Mouse (Mus musculus) kidney, postnatal 4 days (tissue): ENCODE data around the gene Drap1.
A peak's percentile ranks its signal among the peaks of the same experiment; 100 is the strongest.

Source experiments
- DNase-seq, 2 experiments: peaks; one replicate each; pipeline ENCODE4 v3.0.0; 2021; ENCODE audit warnings: mixed read lengths in 2 of 2

Gene Drap1

DNA sequence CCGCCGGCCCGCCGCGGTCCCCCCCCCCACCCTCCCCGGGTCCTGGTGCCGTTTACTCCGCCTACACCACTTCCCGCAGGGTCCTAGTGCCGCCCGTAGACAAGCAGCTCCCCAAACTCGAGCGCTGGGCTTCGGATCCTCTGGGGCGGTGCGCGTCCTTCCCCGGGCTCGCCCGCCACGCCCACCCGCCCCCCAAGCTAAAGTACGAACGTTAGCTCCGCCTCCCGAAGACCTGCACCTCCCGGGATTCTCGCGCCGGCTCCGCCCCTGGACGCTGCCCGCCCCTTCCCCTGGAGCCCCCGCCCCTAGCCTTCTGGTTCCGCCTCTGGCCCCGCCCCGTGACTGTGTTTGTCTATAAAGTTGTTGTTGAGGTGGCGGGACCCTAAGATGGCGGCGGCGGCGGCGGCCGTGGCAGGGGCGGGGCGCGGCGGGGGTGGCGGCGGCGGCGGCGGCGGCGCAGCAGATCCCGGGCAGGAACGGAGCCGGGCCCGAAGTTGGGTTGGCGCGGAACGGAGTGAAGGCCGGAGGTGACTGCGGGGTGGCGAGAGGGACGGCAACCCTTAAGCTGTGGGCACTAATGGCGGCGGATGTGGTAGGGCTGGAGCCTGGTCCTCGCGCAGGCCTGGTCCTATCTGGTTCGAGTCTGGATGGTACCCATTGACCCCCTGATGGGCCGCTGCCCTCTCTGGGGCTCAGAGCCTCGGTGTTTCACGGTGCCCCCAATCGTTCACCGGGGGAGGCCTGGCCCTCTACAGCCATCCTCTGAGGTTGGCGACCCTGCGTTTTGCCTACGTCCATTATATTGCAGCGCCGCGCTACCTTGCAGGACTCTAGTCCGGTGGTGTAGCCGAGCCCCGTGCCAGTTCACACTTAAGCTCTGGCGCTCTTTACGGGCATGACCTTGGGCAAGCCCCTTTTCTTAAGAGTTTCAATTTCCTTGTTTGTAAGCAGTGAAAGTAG is at the start of gene Drap1, which contains the start of gene AI837181:
TSS of gene Drap1 (minus strand) at position 198 of the 960 bp plus-strand sequence.
TSS of gene AI837181 (plus strand) at position 363 of the 960 bp plus-strand sequence.
- DNase-seq, result peak; percentile 97 to 99

DNA sequence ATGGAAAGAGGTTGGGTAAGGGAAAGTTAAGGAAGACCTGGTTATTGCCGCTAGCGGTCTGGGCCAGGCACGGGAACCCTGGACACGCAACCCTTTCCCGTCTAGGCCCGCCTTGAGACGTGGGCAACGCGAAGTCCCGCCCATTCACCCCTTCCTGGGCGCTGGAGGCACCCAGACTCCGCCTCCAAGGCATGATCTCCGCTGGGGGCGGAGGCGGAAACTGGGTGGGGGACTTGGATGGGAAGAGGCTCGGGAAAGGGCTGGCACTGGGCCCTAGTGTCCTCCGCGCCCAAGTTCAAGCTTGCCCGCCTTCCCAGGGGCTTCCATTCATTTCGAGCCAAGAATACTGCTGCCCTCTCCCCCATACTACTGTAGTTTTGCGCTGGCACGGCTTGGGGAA is 48.9 kb upstream of the Drap1 start, which contains the start of gene Efemp2:
TSS of gene Efemp2 (plus strand) at position 235 of the 400 bp plus-strand sequence.
- peak; percentile 84 to 91 for DNase-seq

DNA sequence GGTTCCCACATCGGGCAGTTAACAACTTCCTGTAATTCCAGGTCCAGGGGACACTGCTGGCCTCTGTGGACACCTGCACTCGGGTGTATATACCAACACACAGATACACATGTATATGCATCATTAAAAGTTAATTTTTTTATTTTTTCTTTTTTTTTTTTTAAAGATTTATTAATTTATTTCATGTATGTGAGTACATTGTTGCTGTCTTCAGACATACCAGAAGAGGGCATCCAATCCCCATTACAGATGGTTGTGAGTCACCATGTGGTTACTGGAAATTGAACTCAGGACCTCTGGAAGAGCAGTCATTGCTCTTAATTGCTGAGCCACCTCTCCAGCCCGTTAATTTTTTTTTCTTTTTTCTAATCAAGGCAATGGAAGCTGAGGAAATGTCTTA is 48.1 kb upstream of the Drap1 start:
- no peak for DNase-seq

DNA sequence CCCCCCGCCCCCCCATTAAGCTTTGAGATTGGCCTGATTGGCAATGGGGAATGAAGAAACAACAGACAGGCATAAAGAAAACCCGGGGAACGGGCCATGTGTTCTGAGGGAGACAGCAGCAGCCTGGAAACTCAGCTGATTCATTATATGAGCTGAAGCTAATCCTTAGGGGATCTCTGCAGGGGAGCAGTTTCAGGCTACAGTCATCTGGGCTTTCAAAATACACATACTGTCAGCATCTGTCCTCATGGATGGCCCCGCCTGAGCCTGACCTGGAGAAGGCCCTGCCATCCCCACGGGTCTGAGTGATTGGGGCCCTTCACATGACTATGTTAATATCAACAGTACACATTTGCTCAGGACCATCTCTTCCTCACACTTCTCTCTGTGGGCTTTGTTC is 47.1 kb upstream of the Drap1 start:
- no peak for DNase-seq

DNA sequence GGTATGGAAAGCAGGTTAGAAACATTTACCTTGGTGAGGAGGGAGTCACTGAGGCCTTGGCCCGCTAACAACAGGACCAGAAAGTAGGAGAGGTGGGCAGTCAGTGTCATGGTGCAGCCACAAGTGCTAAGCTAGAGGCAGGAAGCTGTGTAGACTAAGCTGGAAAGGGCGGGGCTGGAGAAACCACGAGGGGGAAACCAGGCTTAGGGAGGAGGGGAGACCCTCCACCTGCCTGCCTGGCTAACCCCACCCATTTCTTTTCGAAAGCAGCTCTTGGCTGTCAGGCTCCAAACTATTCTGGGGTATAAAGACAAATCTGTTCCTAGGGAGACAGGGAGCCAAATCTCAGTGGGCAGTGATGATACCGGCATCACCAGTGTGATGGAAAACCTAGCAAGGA is 43.6 kb upstream of the Drap1 start, which contains the start of gene Ctsw:
TSS of gene Ctsw (minus strand) at position 134 of the 400 bp plus-strand sequence.
- DNase-seq, result peak in 1 of 2 experiments; percentile 7

DNA sequence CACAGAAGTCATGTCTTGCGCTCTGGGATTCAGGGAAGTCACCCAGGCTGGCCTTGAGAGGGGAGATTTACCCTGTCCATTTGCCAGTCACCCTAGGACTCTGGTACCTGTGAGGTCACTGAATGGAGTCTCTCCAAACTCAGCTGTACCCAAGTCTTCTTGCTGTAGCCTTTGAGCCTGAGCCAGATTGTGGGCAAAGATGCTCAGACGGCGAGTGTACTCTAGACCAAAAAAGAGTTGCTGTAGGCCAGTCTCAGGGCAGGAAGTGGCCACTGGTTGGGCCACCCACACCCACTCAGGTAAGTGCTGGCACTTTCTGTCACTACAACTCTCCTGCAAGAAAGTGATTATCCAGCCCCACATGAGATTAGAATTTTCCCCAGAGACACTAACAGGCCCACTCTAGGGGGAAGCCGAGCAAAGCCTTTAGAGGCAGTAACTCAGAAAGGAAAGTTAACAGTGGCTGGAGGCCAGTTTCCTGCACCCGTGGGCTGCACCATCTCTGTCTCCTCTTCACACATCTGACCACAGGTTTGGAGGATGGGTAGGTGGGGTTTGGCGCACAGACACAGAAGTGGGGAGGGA is 42.2 kb upstream of the Drap1 start:
- no peak for DNase-seq

DNA sequence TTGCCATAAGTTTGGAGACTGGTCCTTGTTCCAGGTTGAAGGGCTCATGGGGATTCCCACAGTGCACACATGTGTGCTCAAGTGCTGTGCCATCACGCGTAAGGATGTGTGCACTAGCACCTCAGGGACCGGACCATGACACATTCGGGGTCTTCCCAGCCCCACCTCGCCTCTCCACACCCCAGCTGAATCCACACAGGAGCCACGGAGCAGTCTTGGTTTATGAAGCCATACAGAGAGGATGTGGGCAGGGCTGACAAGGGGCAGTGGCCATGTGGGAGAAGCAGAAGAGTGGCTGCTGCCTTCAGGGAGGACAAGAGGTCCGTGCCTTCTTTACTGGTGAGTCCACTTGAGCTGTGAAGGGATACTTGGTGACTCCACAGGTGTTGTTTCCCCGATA is 40.3 kb upstream of the Drap1 start:
- no peak for DNase-seq

DNA sequence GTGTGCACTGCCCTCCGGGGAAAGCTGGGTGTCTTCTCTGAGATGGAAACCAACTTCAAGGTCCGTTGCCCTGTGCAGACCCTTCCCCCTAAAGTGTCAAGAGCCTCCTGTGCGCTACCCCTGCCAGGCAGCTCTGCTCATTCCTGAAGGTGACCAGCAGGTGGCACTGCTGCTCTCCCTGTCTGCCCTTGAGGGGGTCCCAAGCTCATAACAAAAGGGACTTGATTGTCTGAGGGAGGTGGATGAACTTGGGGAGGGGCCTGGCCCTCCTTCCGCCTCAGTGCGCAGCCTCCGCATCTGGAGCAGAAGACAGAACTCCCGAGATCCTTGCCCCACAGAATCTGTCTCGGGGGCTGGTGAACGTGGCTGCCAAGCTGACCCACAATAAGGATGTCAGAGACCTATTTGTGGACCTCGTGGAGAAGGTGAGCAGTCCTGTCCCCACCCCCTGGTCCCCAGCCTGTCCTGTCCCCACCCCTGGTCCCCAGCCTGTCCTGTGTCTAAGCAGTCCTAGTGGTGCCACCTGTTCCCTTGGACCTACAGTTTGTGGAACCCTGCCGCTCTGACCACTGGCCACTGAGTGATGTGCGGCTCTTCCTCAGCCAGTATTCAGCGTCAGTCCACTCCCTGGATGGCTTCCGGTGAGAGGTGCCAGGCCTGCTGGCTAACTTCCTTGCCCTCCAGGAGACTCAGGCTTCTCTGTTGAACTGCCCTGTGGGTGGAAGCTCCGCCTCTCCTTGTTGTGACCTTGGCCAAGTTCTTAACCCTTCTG is 39.2 kb upstream of the Drap1 start:
- DNase-seq, result peak; percentile 81 to 83

DNA sequence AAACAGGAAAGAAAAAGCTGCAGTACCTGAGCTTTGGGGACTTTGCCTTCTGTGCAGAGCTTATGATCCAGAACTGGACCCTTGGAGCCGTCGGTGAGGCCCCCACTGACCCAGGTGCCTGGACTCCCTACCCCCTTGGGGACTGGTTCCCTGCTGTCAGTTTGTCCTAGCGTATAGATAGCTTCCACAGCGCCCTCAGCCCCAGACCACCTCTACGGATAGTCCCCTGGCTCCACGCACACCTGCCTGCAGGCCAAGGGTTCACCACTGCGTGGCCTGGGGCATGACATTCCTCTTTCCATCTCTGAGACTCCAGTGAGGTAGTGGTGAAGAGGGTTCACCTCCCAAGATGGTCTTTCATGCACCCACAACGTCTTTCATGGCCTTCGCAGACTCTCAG is 38.4 kb upstream of the Drap1 start:
- peak in 1 of 2 experiments; percentile 3 for DNase-seq

DNA sequence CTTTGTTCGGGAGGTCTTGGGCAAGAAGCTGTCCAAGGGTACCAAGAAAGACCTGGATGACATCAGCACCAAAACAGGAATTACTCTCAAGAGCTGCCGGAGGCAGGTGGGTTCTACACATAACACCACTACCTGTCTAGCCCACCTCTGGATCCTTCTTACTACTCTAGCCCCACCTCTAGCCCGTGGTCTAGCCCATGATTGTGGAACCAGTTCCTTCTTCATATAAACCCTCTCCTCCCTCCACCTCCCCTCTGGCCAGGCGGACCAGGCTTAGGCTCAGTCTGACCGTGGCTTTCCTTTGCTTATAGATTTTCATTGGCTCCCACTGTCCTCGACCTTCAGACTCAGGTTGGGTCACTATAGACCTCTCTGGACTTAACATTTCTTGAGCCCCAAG is 36.6 kb upstream of the Drap1 start:
- no peak for DNase-seq

DNA sequence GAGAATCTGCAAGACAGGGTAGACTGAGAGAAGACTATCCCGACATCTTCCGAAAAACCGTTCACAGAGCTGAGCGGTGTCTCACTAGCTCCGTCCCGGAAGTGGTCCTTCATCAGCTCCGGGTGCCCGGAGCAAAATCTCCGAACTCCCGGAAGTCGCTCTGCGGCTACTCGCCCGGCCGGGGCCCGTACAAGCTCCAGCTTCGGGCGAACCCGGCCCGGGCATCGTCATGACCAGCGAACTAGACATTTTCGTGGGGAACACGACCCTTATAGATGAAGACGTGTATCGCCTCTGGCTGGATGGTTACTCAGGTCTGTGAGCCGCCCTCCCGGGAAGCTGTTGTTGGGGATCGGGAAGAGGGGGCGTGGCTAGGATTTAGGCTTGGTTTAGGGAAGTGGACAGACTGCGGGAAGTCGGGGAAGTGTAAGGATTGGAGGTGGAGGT is 35.7 kb upstream of the Drap1 start, which contains the start of gene Fibp:
TSS of gene Fibp (plus strand) at position 151 of the 447 bp plus-strand sequence.
- DNase-seq, result peak; percentile 91 to 94

DNA sequence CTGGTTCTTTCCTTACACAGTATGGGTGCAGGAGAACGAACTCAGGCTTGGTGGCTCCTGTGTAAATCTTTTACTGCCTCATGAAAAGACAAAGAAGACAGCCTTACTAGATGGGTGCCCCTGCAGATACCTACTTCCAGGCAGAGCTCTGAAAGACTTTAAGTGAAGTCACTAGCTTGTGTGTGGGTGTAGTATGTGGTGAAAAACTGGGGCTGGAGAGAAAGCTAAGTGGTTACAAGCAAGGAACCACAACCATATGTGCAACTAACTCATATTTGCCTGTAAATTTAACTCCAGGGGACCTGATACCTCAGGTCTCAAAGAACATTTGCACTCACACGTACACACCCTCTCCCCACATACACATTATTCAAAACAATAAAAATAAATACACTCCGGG is 35.1 kb upstream of the Drap1 start:
- no peak for DNase-seq

DNA sequence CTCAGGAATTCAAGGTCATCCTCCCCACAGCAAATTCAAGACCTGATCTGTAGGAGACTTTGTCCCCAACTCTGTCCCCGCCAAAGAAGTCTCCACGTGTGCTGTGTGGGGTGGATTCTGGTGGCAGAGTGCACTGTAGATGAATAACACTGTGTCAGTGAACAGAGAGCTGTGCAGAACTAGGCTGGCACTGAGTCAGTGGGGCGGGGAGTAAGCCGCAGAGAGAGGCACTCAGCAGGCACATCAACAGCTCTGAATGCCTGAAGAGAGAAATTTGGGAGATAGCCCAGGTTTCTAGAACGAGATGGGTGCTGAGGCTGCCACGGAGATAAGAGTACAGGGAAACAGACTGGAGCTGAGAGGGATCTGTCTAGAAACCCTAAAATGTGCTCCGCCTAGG is 34.2 kb upstream of the Drap1 start:
- no peak for DNase-seq

DNA sequence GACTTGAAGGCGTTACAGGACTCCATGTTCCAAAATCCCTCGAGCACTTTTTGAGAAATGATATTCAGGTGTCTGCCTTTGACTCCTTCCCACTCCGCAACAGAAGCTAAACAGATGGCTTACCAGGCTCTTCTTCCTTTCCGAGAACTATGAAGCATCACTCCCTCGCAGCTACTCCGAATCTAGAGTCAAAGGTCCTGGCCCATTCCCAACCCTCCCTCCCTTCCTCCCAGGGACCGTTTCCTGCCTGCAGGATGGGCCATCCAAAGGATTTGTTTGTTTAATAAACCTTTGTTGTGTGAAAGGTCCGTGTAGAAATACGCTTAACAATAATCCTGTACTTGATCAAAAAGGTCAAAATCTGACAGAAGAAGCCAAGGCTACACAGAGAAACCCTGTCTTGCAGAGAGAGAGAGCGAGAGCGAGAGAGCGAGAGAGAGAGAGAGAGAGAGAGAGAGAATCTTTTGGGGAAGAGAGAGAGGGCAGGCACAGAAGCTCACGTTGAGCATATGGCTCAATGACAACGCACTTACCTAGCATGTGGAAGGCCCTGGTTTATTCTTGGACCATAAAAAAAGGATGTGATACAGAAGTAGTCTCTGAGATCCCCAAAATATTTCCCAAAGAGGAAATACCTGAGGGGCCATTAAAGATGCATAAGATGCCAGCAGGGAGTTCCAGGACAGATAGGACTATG is 33.1 kb upstream of the Drap1 start, which contains the start of gene Ccdc85b:
TSS of gene Ccdc85b (minus strand) at position 149 of the 697 bp plus-strand sequence.
- DNase-seq, result peak in 1 of 2 experiments; percentile 54

DNA sequence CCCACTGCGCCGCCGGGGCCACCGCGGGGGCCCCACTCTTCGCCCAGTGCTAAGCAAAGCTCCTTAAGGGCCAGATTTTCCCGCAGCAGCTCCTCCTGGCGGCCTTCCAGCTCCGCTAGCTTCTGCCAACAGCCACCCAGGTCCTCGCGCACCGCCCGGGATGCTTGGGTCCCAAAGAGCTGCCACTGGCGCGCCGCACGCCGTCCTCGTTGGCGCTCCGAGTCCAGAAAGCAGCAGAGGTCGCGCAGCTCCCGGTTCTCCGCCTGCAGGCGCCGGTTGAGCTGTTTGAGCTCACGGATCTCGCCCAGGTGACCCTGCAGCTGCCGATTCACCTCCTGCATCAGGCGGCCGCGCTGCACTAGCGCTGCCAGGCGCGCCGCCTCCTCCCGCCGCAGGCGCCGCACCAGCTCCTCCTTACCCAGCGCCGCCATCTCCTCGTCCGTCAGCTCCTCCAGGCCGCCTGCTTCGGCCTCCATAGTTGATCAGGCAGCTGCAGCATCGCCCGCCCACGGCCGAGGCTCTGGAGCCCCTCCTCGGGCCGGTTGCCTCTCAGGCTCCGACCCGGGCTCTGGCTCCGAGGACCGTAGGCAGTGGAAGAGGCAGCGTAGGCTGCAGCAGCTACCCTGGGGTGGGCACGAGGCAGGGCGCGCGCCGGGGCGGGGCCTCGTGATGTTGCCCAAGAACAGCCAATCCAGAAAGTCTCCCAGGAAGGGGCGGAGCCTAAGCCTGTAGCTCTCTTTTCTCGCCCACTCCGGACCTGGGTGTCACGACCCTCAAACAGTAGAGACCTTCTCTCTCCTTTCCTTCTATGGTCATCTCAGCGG is 32.4 kb upstream of the Drap1 start:
- DNase-seq, result peak; percentile 95 to 98

DNA sequence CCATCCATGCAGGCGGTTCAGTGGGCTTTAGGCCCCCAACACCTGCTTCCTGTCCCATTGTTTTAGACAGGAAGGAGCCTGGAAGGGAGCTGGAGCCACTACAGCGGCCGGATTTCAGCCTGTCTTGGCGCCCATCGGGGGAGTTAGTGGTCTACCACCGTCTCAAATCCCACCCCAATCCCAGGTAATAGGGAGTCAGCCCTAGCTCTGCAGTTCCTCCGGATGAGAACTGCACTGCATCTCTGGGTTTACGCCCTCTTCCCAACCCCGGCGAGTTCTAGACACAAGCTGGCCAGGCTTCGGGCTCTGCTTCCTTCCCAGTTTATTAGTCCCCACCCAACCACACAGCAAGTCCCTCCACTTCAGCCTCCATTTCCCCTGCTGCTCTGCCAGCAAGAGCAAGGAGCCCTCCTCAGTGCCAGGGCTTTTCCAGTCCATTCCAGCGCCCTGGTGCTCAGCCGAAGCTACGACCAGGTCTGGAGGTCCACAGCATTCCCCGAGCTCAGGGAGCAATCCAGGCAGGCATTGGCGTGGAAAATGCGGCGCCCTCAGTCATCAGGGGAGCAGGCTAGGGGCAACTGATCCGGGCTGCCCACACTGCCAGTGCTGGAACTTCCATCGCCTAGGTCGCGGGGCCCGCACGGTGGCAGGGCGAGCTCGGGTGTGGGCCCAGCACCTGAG is 31.6 kb upstream of the Drap1 start:
- peak; percentile 50 to 64 for DNase-seq

DNA sequence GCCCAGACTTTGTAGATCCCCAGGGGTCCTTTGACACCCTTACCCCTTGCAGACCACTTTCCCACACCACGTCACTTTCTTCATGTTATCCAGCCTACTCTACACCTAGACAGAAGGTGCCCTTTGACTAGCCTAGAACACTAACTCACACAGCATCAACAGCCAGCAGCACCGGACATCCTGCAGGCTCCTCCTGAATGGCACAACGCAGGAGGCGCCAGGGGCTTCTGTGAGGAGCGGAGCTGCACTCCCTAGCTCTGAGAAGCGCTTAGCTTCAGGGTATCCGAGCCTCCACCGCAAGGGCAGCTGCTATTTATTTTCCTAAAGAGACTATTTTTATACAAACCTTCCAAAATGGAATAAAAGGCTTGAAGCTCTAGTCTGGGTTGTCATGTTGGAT is 30.8 kb upstream of the Drap1 start:
- DNase-seq, result peak in 1 of 2 experiments; percentile 34

DNA sequence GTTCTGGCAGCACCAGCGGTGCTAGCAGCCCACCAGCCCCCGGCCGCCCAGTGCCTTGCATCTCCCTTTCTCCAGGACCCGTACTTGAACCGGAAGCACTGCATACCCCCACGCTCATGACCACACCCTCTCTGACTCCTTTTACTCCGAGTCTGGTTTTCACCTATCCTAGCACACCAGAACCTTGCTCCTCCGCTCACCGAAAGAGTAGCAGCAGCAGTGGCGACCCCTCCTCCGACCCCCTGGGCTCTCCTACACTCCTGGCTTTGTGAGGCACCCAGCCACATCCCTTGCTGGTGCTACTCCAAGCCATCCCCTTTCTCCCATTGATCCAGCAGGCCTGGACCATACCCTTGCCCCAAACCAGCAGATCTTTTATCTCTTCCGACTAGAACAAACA is 30.3 kb upstream of the Drap1 start:
- DNase-seq, result peak in 1 of 2 experiments; percentile 10

DNA sequence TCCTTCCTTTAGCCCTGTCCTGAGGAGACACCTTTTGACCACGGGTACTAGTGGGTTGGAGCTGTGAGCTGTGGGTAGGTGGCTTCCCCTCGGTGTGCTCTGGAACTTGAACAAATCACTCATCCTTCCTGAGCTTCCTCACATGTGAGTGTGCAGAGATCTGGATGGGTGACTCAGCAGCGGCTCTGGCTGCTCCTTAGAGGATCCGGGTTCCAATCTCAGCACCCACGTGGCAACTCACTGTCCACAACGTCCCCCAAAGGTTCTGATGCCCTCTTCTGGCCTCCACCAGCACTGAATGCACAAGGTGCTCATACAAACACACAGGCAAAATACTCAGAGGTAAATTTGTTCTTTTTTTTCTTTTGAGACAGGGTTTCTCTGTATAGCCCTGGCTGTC is 27.0 kb upstream of the Drap1 start:
- DNase-seq, result peak in 1 of 2 experiments; percentile 4

DNA sequence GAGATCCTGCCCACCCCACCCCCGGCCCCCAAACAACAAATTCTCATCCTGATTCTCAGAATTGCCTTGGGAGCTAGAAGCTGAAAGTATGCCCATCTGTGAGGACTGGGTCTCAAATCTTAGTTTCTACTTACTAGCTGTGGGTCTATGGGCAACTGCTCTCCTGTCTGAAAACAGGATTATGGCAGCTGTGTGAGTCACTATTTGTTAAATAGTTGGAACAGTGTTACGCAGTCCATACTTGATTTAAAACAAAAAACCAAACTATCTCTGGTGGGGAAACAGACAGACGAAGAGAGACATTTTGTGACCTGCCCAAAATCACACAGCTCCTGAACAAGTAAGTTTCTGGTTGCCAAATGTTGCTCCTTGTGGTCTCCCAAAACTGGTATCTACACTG is 24.9 kb upstream of the Drap1 start:
- DNase-seq, result no peak
